Mouse (Mus musculus) ES-E14 (cell line): ENCODE results near the gene Ranbp3.

Experiments
- ZC3H11A ChIP-seq: IDR thresholded peaks from 2 replicates; pipeline ENCODE4 v1.6.1; 2012; ENCODE audit warnings: low read depth, mild to moderate bottlenecking, inconsistent platforms, low read length, borderline replicate concordance
- ZNF384 ChIP-seq: IDR thresholded peaks from 2 replicates; pipeline ENCODE4 v1.6.1; 2012; ENCODE audit warnings: low read depth, low read length, inconsistent platforms

GRCm38 (mm10) chr17:56634023-56634422 lies 39.1 kb upstream of the Ranbp3 start:
- no peak for TF ChIP-seq ZC3H11A
- TF ChIP-seq ZNF384: no peak
